Mouse (Mus musculus) urinary bladder, adult 18-20 months (tissue): ENCODE data around the gene Trip13.

ENCODE experiments used
- DNase-seq, 2 experiments: peaks; one replicate each; pipeline ENCODE4 v3.0.0; 2022; ENCODE audit warnings: low spot score in 2 of 2, mixed read lengths in 2 of 2

Gene Trip13

DNA sequence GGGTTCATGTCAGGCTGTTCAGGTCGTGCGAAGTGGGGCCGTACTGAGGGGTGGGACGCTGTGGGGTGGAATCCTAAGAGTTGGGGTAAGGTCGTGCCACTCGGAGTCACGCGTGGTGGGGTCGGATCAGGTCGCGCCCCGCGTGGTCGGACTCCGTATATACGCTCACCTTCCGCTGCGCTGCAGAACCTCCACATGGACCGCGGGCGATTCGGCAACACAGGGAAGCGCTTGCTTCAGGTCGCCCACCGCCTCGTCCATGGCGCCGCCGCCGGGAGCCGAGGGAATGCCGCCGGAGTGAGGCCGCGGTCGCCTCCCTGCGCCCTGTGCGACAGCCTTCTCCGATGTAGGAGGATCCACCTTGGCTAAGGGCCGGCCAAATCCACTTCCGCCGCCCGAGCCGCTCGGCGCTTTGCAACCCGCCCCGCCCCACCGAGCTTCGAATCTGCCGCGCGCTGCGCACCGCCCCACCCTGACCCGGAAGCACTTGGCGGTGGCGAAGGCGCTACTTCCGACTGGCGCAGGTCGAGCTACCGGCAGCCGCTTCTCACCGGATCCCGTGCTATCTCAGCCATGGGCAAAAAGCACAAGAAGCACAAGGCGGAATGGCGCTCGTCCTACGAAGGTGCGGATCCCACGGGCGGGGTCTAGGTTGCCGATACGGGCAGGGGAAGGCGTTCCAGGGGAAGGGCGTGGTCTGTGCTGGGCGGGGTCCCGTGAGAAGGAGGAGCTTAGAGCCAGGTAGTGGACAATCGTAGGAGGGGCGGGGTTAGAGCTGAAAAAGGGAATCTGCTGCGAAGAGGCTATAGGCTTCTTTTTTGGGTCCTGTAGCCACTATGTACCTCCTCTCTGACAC is at the start of gene Trip13, which contains the start of gene Brd9:
Gene Trip13 (minus strand): TSS at position 464 of the 856 bp plus-strand sequence.
Gene Brd9 (plus strand): TSS at position 491 of the 856 bp plus-strand sequence.
- DNase-seq, result peak; percentile 87 to 96

DNA sequence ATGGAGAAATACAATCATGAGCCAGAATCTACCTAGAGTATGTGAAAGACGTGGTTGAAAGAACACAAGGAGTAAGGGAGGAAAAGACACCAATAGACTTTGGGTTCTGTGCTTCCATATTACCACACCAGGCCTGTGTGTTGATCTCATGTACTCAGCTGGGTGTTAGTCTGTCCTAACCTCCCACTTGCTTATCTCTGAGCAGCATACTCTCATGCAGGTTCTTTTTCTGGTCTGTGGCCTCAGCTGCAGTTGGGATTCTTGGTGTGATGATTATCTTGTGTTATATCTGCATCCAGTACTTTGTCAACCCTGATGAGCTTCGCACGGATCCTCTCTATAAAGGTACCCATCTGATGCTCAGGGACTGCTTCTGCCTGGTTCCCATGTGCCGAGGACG is 39.4 kb upstream of the Trip13 start:
- no peak for DNase-seq

DNA sequence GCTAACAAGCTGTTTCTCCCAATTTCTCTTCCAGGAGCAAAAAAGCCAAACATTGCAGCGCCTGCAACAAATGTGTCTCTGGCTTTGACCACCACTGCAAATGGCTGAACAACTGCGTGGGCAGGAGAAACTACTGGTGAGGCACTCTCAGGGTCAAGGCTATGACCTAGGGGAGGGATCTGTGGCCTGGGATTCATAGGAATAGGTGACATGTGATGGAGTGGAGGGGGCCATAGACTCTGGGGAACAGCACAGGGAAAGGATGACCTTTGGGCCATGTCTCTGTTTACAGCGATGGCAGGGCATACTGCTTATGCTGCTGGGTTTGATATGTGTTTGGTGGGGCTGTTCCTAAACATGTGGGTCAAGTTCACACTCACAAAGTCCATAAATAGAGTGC is 36.9 kb upstream of the Trip13 start:
- no peak for DNase-seq

- DNase-seq, result peak; percentile 49 to 79
Measured at GRCm38 (mm10) chr13:73970545-73971448, 33.2 kb upstream of the Trip13 start.

DNA sequence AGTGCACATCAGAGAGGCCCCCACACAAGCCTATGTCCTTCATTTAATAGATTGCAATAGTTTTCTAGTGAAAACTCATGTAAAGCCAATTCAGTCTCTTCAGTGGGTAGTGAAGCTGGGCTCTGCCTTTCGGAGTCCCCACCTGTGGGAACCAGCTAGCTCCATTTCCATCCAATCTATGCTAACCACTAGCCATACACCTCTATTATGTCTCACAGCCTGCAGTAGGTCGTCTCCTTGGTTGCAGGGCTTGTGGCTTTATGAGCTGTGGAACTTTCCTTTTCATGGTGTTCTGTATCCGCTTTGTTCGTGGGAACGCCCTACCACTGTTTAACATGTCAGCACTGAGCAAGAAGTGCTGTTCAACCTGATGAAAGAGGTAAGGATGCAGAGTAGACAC is 26.0 kb upstream of the Trip13 start, which contains the start of gene Zdhhc11:
Gene Zdhhc11 (plus strand): TSS at position 301 of the 400 bp plus-strand sequence.
- no peak for DNase-seq

DNA sequence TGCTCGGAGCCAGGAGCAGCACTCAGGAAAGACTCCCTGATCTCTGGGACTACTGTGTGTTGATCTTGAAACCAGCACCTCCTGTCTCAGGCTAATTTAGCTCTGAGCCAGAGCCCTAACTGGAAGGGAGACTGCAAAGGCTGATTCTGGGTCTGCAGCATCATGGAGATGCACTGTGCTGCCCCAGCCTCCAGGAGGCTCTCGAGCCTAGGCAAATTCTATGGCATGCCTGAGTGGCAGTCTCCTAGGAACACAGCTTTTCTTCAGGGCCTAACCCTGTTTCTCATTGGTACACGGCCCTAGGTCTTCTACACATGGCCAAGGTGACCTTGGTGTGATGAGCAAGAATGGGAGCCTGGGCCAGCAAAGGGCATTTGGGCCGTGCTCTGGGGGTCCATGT is 23.6 kb upstream of the Trip13 start:
- DNase-seq, result no peak

DNA sequence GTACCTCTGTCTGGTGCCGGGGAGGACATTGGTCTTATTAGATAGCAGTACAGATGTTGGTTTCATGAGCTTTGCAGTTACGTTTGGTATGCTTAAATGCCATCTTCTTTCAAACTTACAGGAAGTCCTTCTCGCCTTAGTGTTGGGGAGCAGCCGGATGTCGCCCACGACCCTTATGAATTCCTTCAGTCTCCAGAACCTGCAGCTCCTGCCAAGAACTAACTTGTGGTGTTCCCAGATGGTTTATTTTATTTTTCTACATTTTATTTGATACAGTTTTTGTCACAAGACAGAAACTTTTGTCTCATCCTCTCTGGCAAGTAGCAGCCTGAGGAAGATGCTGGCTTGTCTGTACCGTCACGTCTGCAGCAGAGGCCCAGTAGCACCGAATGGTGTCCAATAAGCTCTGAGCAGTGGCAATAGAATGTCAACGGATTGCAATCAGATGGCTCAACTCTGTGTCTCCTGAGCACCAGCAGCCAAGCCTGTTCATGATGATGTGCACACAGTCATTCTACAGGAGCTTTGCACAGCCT is 22.6 kb upstream of the Trip13 start:
- DNase-seq, result no peak

- DNase-seq, result no peak
Measured at GRCm38 (mm10) chr13:73955531-73955930, 17.9 kb upstream of the Trip13 start.

DNA sequence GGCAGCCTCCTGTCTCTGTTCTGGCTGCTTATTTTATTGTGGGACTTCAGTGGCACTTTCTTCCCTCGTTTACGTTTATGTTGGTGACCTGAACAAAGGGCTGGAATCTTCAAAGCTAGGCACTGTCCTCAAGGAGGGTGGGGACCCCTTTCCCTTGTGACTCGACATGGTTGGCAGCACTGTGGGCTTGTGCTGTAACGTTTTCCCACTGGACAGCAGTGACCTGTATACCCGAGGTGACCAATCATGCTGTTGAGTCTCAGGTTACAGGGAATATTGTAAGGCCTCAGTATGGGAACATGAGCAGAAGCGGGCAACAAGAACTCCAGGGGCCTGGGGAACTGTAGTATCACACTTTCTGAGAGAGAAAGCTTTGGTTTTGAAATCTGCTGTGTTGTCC is 17.1 kb upstream of the Trip13 start:
- no peak for DNase-seq

GRCm38 (mm10) chr13:73953551-73954130 is 16.1 kb upstream of the Trip13 start:
- DNase-seq, result no peak

DNA sequence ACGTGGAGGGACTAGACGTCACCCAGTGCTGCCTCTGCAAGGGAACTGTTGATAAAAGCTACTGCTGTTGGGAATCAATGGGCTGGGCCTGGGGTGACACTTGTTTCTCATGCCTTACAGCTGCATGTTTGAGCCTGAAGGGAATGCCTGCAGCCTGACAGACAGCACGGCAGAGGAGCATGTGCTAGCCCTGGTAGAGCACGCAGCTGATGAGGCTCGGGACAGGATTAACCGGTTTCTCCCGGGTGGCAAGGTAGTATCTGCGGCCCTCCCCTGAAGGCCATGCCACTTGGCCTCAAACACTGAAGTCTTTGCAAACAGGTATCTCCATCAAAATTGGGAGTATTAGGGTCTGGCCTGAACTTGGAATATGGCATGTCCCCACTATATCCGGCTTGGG is 7.0 kb upstream of the Trip13 start:
- peak; percentile 34 to 61 for DNase-seq

- DNase-seq, result no peak
Measured at GRCm38 (mm10) chr13:73939101-73939500, 1.5 kb upstream of the Trip13 start.

DNA sequence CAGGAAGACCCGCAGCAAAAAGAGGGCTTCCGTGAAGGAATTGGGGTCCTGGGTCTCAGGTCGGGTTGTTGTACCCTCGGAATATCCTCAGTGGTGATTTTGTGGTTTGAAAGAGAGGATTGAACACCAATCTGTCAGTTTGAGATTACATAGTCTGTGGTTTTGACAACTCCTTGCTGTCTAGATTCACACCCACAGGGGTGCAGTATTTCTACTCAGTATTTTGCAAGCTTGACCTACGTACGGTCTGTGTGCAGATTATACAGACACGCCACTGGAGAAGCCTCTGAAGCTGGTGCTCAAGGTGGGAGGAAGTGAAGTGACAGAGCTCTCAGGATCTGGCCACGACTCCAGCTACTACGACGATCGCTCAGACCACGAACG is 585 bp upstream of the Trip13 start:
- no peak for DNase-seq

GRCm38 (mm10) chr13:73936938-73937320 is 655 bp downstream of the Trip13 start:
- no peak for DNase-seq

DNA sequence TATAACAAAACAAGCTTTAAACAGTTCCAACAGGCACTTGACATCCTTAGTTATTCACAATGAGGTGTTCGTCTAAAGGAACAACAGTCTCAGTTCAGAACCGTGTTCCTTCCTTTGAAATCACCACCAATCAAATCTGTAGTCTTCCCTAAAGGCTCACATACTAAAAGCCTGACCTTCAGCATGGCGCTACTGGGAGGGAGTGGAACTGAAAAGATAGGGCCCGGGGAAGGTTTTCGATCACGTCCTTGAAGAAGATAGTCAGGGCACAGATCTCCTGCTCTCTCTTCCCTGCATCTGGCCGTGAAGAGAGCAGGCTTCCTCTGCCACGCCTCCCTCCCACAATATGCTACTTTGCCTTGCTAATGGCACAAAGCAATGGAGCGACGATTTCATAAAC is 5.4 kb downstream of the Trip13 start:
- DNase-seq, result no peak

GRCm38 (mm10) chr13:73913066-73913465 is 24.5 kb downstream of the Trip13 start:
- DNase-seq, result no peak

GRCm38 (mm10) chr13:73907683-73908412 is 29.7 kb downstream of the Trip13 start:
- DNase-seq, result no peak

- no peak for DNase-seq
Measured at GRCm38 (mm10) chr13:73907136-73907535, 30.4 kb downstream of the Trip13 start.

DNA sequence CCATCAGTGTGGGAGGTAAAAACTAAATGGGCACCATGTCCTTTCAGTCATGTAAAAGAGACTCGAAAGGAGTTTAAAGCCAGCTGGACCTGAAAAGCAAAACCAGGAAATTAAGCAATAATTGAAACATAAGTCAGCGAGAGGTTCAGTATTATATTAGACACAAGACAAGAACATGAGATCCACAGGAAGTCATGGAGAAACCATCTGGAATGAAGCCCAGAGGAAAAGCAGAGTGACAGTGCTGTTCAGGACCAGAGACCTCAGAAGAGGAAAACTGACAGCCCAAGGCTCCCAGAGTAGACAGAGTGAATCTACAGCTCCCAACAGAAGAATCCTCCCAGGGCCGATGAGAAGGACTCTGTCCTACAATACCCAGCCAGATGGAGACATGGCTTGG is 40.0 kb downstream of the Trip13 start:
- no peak for DNase-seq

DNA sequence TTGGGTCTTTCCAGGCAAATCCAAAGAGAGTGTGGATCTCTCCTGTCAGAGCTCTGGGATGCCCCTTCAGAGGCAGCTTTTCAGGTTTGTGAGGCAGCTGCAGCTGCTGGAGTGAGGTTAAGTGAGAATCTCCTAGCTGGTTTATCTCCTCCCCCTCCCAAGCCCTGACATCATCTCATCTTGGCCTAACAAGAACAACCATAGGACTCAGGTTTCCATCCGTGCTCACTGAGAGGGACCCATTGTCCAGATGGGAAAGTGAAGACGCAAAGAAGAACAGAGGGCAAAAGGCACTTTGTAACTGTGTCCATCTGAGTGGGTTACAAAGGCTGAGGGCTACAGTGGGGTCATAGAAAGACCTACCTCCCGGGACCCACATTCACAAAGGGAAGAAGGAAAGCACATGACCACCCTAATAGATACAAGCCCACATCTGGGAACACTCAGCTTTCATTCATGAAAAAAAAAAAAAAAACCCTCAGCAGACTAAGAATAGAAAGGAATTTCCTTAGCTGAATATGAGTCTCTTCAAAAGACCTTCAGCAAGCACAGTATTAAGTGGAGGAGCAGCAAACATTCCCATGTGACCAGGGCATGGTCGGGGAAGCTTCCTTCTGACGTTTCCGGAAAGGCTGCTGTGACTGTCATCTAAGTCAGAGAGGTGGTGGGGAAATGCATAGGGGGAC is 44.9 kb downstream of the Trip13 start:
- DNase-seq, result no peak
